In the genomic region with DNA sequence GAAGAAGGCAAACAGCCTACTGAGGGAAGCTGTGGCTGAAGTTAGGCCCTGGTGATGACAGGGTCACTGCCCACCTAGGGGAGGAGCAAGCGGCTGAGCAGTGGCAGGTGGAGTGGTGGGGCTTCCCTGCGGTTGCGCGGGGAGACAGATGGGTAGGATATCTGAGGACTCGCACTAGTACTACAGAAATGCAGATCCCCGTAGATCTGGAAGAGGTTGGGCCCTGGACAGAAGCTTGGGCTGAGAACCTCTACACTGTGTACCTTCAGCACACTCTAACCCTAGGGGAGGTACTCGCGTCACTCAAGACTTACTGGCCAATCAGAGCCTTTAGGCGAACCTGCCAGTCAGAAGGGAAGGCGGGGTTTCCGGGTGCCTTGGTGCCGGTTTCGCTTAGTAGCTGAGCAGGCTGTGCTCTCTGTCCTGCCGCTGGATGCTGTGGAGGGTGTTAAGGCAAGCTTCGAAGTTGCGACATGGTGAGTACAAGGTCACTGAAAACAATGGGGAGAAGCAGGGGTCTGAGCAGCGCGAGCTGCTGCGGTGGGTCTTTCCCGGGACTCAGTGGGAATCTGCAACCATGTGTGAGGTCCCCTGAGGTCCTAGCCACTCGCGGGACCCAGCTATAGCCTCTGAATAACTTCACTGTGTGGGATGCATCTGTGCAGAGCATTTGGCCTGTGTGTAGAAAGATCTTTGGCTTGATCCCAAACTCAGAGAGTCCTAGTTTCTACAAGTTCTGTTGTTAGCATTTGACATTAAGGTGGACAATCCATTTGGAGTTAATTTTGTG, we compare ENCODE assay signal across 8 mouse cellular contexts. TPM values are rescaled to one million over a fixed set of nuclear protein-coding genes. Genes with fewer than 3 reads are reported as not detected.
DNase-seq lines count a peak whose midpoint lies in the region; ATAC-seq and TF ChIP-seq lines count a peak whose summit lies in the region.

No protein-coding gene starts in this region.

- H3K4me1 ChIP-seq in embryonic facial prominence, embryonic 14.5 days (ENCODE audit: control insufficient read depth, insufficient read depth, low read length) = no peaks in the 10 kb centered on the region
- no peaks in the 10 kb centered on the region for H3K4me1 ChIP-seq in heart, adult 2 months (ENCODE audit: control insufficient read depth, insufficient read depth, low read length)
- peaks cover 6% of the 10 kb centered on the region for H3K4me1 ChIP-seq in limb, embryonic 13.5 days
- H3K4me1 ChIP-seq in midbrain, embryonic 16.5 days (ENCODE audit: control insufficient read depth, insufficient read depth, low read length) = peaks cover 6% of the 10 kb centered on the region

- H3K4me3 ChIP-seq in embryonic facial prominence, embryonic 14.5 days (ENCODE audit: low read depth, low read length) = peak overlapping the region; percentile 57
- H3K4me3 ChIP-seq in heart, adult 2 months = peak overlapping the region; percentile 70
- H3K4me3 ChIP-seq in limb, embryonic 13.5 days = peak overlapping the region; percentile 71
- H3K4me3 ChIP-seq in midbrain, embryonic 16.5 days (ENCODE audit: low read depth, low read length) = peak overlapping the region; percentile 58

- H3K36me3 ChIP-seq in embryonic facial prominence, embryonic 14.5 days (ENCODE audit: control insufficient read depth, insufficient read depth, low read length) = no peaks in the 10 kb centered on the region
- no peaks in the 10 kb centered on the region for H3K36me3 ChIP-seq in heart, adult 2 months (ENCODE audit: control insufficient read depth, insufficient read depth, low read length)
- H3K36me3 ChIP-seq in limb, embryonic 13.5 days = peaks cover 5% of the 10 kb centered on the region; the same call in 1 of the 2 replicates
- H3K36me3 ChIP-seq in midbrain, embryonic 16.5 days (ENCODE audit: control insufficient read depth, insufficient read depth, low read length) = no peaks in the 10 kb centered on the region

- no peaks in the 10 kb centered on the region for H3K79me2 ChIP-seq in heart, adult 2 months (replicated peaks; ENCODE audit: control insufficient read depth, insufficient read depth, low read length)

- WGBS in embryonic facial prominence, embryonic 14.5 days = under 1% methylated on average over 22 of the region's 22 CpGs
- under 1% methylated on average over 22 of the region's 22 CpGs for WGBS in heart, adult 2 months
- 2% methylated on average over 22 of the region's 22 CpGs for WGBS in limb, embryonic 13.5 days
- WGBS in midbrain, embryonic 16.5 days = under 1% methylated on average over 22 of the region's 22 CpGs

- TF ChIP-seq POLR2A in heart, adult 2 months (IDR thresholded peaks at IDR 0.05; ENCODE audit: insufficient read depth, low read depth, low read length) = peak; percentile 71

- peak overlapping the region; percentile 61 for H3K4me2 ChIP-seq in embryonic facial prominence, embryonic 14.5 days (ENCODE audit: low read depth, low read length)
- H3K4me2 ChIP-seq in limb, embryonic 13.5 days (replicated peaks) = peak overlapping the region; percentile 68
- H3K4me2 ChIP-seq in midbrain, embryonic 16.5 days (ENCODE audit: low read length) = peak overlapping the region; percentile 64

- H3K27ac ChIP-seq in embryonic facial prominence, embryonic 14.5 days (replicated peaks; ENCODE audit: low read depth, low read length) = no peak overlapping the region
- H3K27ac ChIP-seq in heart, adult 2 months = peak overlapping the region; percentile 67
- no peak overlapping the region for H3K27ac ChIP-seq in limb, embryonic 13.5 days
- peak overlapping the region; percentile 72 for H3K27ac ChIP-seq in midbrain, embryonic 16.5 days (ENCODE audit: low read length)

- H3K27me3 ChIP-seq in embryonic facial prominence, embryonic 14.5 days (replicated peaks; ENCODE audit: control insufficient read depth, insufficient read depth, low read length) = no peaks in the 10 kb centered on the region
- no peaks in the 10 kb centered on the region for H3K27me3 ChIP-seq in heart, adult 2 months (ENCODE audit: control insufficient read depth, insufficient read depth, low read length)
- H3K27me3 ChIP-seq in limb, embryonic 13.5 days = no peaks in the 10 kb centered on the region
- H3K27me3 ChIP-seq in midbrain, embryonic 16.5 days (ENCODE audit: control insufficient read depth, insufficient read depth, low read depth, low read length) = no peaks in the 10 kb centered on the region

- no peak for TF ChIP-seq EP300 in heart, adult 2 months (IDR thresholded peaks at IDR 0.05; ENCODE audit: insufficient read depth, low read depth, low read length)

- intact Hi-C loops in heart, adult 2 months (cut with DNase I) = loop anchor here (5.0 to 10.0 kb wide), 2 partner anchors 56 to 1202 kb away; a partner anchor contains a TSS

- H3K9me3 ChIP-seq in embryonic facial prominence, embryonic 14.5 days (ENCODE audit: control insufficient read depth, low read length) = no peaks in the 10 kb centered on the region
- no peaks in the 10 kb centered on the region for H3K9me3 ChIP-seq in limb, embryonic 13.5 days
- H3K9me3 ChIP-seq in midbrain, embryonic 16.5 days (replicated peaks; ENCODE audit: control insufficient read depth, low read length, poor library complexity, severe bottlenecking) = no peaks in the 10 kb centered on the region

- no peak for TF ChIP-seq CTCF in heart, adult 2 months (IDR thresholded peaks at IDR 0.05)

- H3K9ac ChIP-seq in embryonic facial prominence, embryonic 14.5 days (ENCODE audit: low read depth, low read length) = peak overlapping the region; percentile 67
- H3K9ac ChIP-seq in heart, adult 2 months (ENCODE audit: low read depth, low read length) = peak overlapping the region; percentile 67
- peak overlapping the region; percentile 80 for H3K9ac ChIP-seq in limb, embryonic 13.5 days
- H3K9ac ChIP-seq in midbrain, embryonic 16.5 days (ENCODE audit: low read depth, low read length) = peak overlapping the region; percentile 74

- DNase-seq in 3T3-L1 (ENCODE audit: low read depth, low spot score) = peak; percentile 96
- peak; percentile 44 to 73 for DNase-seq in adrenal gland, postnatal 4 days (ENCODE audit: low spot score in 2 of 2)
- peak; percentile 96 for DNase-seq in embryonic facial prominence, embryonic 14.5 days (ENCODE audit: low spot score)
- DNase-seq in heart, adult 2 months = peak; percentile 87 to 91
- DNase-seq in kidney, adult 8-10 months = peak; percentile 90 to 92
- DNase-seq in spleen, postnatal 10 days (ENCODE audit: low spot score in 2 of 2) = peak; percentile 70 to 86

- ATAC-seq in embryonic facial prominence, embryonic 14.5 days (ENCODE audit: low read depth) = peak; percentile 100
- ATAC-seq in limb, embryonic 13.5 days (ENCODE audit: low FRiP score, low read depth) = peak; percentile 100
- ATAC-seq in midbrain, embryonic 16.5 days = peak; percentile 100

RNA-seq across cellular contexts. Expression of a gene that starts 56.7 kb away (rescaled TPM):
- 10 to 100 TPM; 14.1 to 14.4 TPM for total RNA-seq in adrenal gland, postnatal 4 days (2021)
- 0.57 and 0.81 TPM in 2 replicates for polyA plus RNA-seq in embryonic facial prominence, embryonic 14.5 days (2014; fragmentation: Nextera tagmentation; extraction: Ambion mirVana)
- 1 to 10 TPM; 2.9 to 3.1 TPM for total RNA-seq in heart, adult 2 months (2021)
- 1.2 and 2.0 TPM in 2 replicates for polyA plus RNA-seq in heart, adult 2 months (2012; rRNA removed)
- 0.89 and 1.0 TPM in 2 replicates for polyA plus RNA-seq in limb, embryonic 13.5 days (2015; fragmentation: Nextera tagmentation; extraction: Ambion mirVana)
- polyA plus RNA-seq in midbrain, embryonic 16.5 days (2015; fragmentation: Nextera tagmentation; extraction: Ambion mirVana) = 0.28 and 0.44 TPM in 2 replicates

Comparison
In these comparisons a context has a peak if more than half of its experiments do, and no peak if none do; other contexts are left out.
1. H3K27ac ChIP-seq: peak in heart, adult 2 months (single experiment) and midbrain, embryonic 16.5 days (single experiment); none in embryonic facial prominence, embryonic 14.5 days (single experiment) and limb, embryonic 13.5 days (single experiment).
2. Peak in every context shown above with its lines, with median percentiles within 50 percentile points of each other: DNase-seq, ATAC-seq, H3K4me2 ChIP-seq, H3K4me3 ChIP-seq and H3K9ac ChIP-seq.